Mouse (Mus musculus) midbrain, embryonic 11.5 days (tissue): ENCODE results near the gene Mras. TPM values are rescaled to one million over a fixed set of nuclear protein-coding genes. Genes with fewer than 3 reads are reported as not detected.

Experiments
- ATAC-seq: fragments of 200-750 bp; cut with Nextera tagmentation; 2 replicates; pipeline ENCODE4 v1.8.0; 2017; ENCODE audit warnings: moderate TSS enrichment, moderate library complexity; ENCODE audit not compliant: low FRiP score
- DNase-seq: peaks from one replicate; pipeline ENCODE4 v3.0.0; 2015; ENCODE audit warnings: low spot score; ENCODE audit errors: missing footprints
- H3K27ac ChIP-seq: fragments of 300-500 bp; sonication (generic); 2 replicates; pipeline ENCODE4 v1.5.1; 2014; ENCODE audit warnings: low read depth, low read length
- H3K27me3 ChIP-seq: fragments of 300-500 bp; sonication (generic); 2 replicates; pipeline ENCODE4 v1.6.1; 2014; ENCODE audit warnings: mild to moderate bottlenecking, low read length, moderate library complexity, mixed read lengths; ENCODE audit not compliant: control insufficient read depth, insufficient read depth
- H3K36me3 ChIP-seq: fragments of 300-500 bp; sonication (generic); 2 replicates; pipeline ENCODE4 v1.6.1; 2014; ENCODE audit warnings: mild to moderate bottlenecking, low read length, moderate library complexity, mixed read lengths; ENCODE audit not compliant: control insufficient read depth, insufficient read depth
- H3K4me1 ChIP-seq: fragments of 300-500 bp; sonication (generic); 2 replicates; pipeline ENCODE4 v1.6.1; 2014; ENCODE audit warnings: low read length; ENCODE audit not compliant: control insufficient read depth, insufficient read depth
- H3K4me2 ChIP-seq: fragments of 300-500 bp; sonication (generic); 2 replicates; pipeline ENCODE4 v1.6.1; 2014; ENCODE audit warnings: mild to moderate bottlenecking, moderate library complexity
- H3K4me3 ChIP-seq: fragments of 300-500 bp; sonication (generic); 2 replicates; pipeline ENCODE4 v1.5.1; 2014; ENCODE audit warnings: low read depth, low read length
- H3K9ac ChIP-seq: fragments of 300-500 bp; sonication (generic); 2 replicates; pipeline ENCODE4 v1.6.1; 2014; ENCODE audit warnings: low read length
- H3K9me3 ChIP-seq: fragments of 300-500 bp; sonication (generic); 2 replicates; pipeline ENCODE4 v1.6.1; 2016; ENCODE audit warnings: low read length; ENCODE audit not compliant: control insufficient read depth
- WGBS: fragments of 180-500 bp; shearing (Covaris S2); extraction: QIAGEN DNeasy Blood & Tissue Kit; methylation state at CpG from one replicate; pipeline ENCODE4 v1.1.7; 2014; 5-methylcytosine and 5-hydroxymethylcytosine counted together
- polyA plus RNA-seq: library from polyadenylated mRNA; unstranded; fragments of >200 nt; fragmentation: Nextera tagmentation; extraction: Ambion mirVana; gene quantifications from 2 replicates; pipeline ENCODE4 v1.2.1, GENCODE M21; 2014

The Mras gene
- polyA plus RNA-seq, 1 experiment from 2014 or later, result 15.0 TPM

GRCm38 (mm10) chr9:99388856-99389255 lies 48.3 kb downstream of the Mras start:
- 82% methylated on average over 9 of the region's 9 CpGs for WGBS
- no peak overlapping the region for H3K9ac ChIP-seq
- ATAC-seq (no peak), DNase-seq (no peak)
- H3K4me3 ChIP-seq, result no peak overlapping the region
- no peak overlapping the region for H3K27ac ChIP-seq
- no peaks in the 10 kb centered on the region for H3K36me3 ChIP-seq
- no peak overlapping the region for H3K4me2 ChIP-seq
- no peaks in the 10 kb centered on the region for H3K9me3 ChIP-seq
- no peaks in the 10 kb centered on the region for H3K27me3 ChIP-seq
- no peaks in the 10 kb centered on the region for H3K4me1 ChIP-seq

- ATAC-seq (no peak), DNase-seq (peak; percentile 54)
- Histone ChIP-seq H3K9ac (no peak overlapping the region), H3K36me3 (no peaks in the 10 kb centered on the region), H3K27ac (no peak overlapping the region), H3K27me3 (no peaks in the 10 kb centered on the region), H3K4me1 (no peaks in the 10 kb centered on the region), H3K4me3 (no peak overlapping the region), H3K4me2 (no peak overlapping the region), H3K9me3 (no peaks in the 10 kb centered on the region)
- WGBS, result 86% methylated on average over 5 of the region's 5 CpGs
Measured at GRCm38 (mm10) chr9:99388078-99388477, 49.1 kb downstream of the Mras start.

GRCm38 (mm10) chr9:99382556-99382955 lies 54.6 kb downstream of the Mras start:
- 87% methylated on average over 9 of the region's 9 CpGs for WGBS
- Histone ChIP-seq H3K36me3 (no peaks in the 10 kb centered on the region), H3K27me3 (no peaks in the 10 kb centered on the region), H3K27ac (no peak overlapping the region), H3K4me2 (no peak overlapping the region), H3K4me3 (no peak overlapping the region), H3K9ac (no peak overlapping the region), H3K9me3 (no peaks in the 10 kb centered on the region), H3K4me1 (no peaks in the 10 kb centered on the region)
- ATAC-seq, result no peak
- peak; percentile 73 for DNase-seq

DNA sequence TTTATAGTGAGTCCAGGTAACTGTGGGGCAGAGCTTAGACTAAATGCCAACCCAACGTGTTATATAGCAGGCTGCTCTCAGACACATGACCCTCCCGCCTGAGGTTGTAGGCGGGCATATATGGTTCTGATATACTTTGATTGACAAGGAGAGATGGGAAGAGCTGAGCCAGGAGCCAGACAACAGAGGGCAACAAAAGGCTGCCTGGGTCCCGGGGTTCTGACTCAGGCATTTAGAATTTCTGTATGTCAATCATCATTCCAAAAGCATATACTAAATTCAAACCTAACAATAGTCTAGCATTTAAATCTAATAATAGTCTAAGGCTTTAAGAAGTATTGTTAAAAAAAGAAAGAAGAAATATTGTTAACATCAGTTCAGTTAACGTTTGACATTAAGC lies 58.0 kb downstream of the Mras start:
- no peaks in the 10 kb centered on the region for H3K36me3 ChIP-seq
- DNase-seq (no peak), ATAC-seq (no peak)
- no peaks in the 10 kb centered on the region for H3K27me3 ChIP-seq
- no peaks in the 10 kb centered on the region for H3K4me1 ChIP-seq
- 79% methylated on average over 5 of the region's 5 CpGs for WGBS
- H3K9ac ChIP-seq, result no peak overlapping the region
- no peak overlapping the region for H3K4me2 ChIP-seq
- no peak overlapping the region for H3K27ac ChIP-seq
- no peaks in the 10 kb centered on the region for H3K9me3 ChIP-seq
- no peak overlapping the region for H3K4me3 ChIP-seq

- Histone ChIP-seq H3K4me3 (no peak overlapping the region), H3K27me3 (no peaks in the 10 kb centered on the region), H3K9ac (no peak overlapping the region), H3K4me2 (no peak overlapping the region), H3K27ac (no peak overlapping the region), H3K4me1 (no peaks in the 10 kb centered on the region), H3K9me3 (no peaks in the 10 kb centered on the region), H3K36me3 (no peaks in the 10 kb centered on the region)
- 10% methylated on average over 14 of the region's 14 CpGs for WGBS
- ATAC-seq, result 0 out of 2 replicates have a peak, but pooled peaks have one; percentile 24
- peak; percentile 96 for DNase-seq
Measured at GRCm38 (mm10) chr9:99376591-99377418, 60.4 kb downstream of the Mras start.

GRCm38 (mm10) chr9:99368431-99368830 lies 68.8 kb downstream of the Mras start:
- WGBS, result 76% methylated on average over 7 of the region's 7 CpGs
- Histone ChIP-seq H3K4me3 (no peak overlapping the region), H3K9me3 (no peaks in the 10 kb centered on the region), H3K36me3 (no peaks in the 10 kb centered on the region), H3K9ac (no peak overlapping the region), H3K4me2 (no peak overlapping the region), H3K4me1 (no peaks in the 10 kb centered on the region), H3K27ac (no peak overlapping the region), H3K27me3 (no peaks in the 10 kb centered on the region)
- DNase-seq (peak; percentile 26), ATAC-seq (no peak)

DNA sequence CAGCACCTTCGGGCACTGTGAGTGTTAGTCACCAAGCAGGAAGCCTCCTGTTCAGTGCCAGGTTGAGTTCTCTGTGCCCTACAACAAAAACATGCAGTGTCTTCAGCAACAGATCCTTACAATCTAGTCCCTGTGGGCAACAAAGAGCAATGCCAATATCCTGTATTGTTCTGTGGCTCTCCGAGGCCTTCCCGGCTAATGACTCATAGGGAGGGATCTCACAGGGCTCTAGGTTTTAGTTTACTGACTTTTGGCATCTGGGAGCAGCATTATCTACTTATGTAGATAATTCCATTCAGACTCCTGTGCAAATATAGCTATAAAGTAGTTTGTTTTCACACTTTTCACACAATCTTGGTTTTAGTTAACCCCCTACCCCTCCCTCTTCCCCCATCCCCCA lies 71.3 kb downstream of the Mras start:
- Histone ChIP-seq H3K27me3 (0 out of 2 replicates have a peak, but pooled peaks cover 2% of the 10 kb centered on the region), H3K36me3 (no peaks in the 10 kb centered on the region), H3K4me2 (no peak overlapping the region), H3K4me1 (no peaks in the 10 kb centered on the region), H3K9me3 (no peaks in the 10 kb centered on the region), H3K27ac (no peak overlapping the region), H3K4me3 (no peak overlapping the region), H3K9ac (no peak overlapping the region)
- ATAC-seq, result no peak
- DNase-seq, result peak; percentile 10
- WGBS, result 73% methylated on average over 3 of the region's 3 CpGs

DNA sequence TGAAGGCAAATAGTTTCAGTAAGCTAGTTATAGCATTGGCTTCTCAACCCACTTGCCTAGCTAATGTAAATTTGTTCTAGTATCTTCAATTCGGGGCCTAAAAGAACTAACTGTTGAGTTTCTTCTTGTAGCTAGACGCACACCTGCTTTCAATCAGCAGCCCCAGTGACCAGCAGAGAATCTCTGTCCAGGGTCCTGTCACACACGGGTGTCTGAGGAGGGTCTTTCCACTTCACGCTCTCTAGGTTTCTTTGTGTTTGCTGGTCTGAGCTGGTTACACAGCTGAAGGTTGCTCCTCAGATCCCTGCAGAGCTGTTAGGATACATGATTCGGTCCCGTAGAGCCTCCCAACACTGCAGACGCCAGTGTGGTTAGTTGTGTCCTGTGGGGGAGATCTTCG lies 74.1 kb downstream of the Mras start:
- no peak overlapping the region for H3K27ac ChIP-seq
- ATAC-seq, result no peak
- 55% methylated on average over 8 of the region's 8 CpGs for WGBS

DNA sequence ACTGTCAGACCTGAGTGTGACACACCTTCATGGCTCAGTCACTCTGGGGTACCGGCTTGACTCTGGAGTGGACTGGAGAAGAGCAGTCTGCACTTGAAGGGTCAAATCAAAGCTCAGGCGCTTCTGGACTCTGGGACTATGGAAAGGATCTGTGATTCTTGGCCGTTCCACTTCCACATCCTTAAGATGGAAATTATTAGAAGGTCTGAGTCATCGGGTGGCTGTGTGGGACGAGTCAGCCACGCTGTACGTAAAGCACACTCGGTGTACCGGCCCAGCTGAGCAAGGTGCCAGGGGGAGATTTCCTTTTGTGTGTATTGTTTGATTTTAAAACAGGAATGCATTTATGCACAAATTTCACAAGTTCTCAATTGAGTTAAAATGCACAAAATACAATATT lies 75.2 kb downstream of the Mras start:
- Histone ChIP-seq H3K27me3 (peaks cover 26% of the 10 kb centered on the region), H3K27ac (no peak overlapping the region), H3K36me3 (no peaks in the 10 kb centered on the region), H3K4me1 (peaks cover 10% of the 10 kb centered on the region), H3K4me2 (no peak overlapping the region), H3K9me3 (no peaks in the 10 kb centered on the region), H3K4me3 (no peak overlapping the region), H3K9ac (no peak overlapping the region)
- WGBS, result 94% methylated on average over 9 of the region's 9 CpGs
- DNase-seq, result peak; percentile 23
- ATAC-seq, result no peak

More for the DNA sequence above, 74.1 kb downstream of the Mras start:
- Histone ChIP-seq H3K4me2 (no peak overlapping the region), H3K27me3 (peaks cover 14% of the 10 kb centered on the region), H3K9ac (no peak overlapping the region), H3K36me3 (no peaks in the 10 kb centered on the region), H3K9me3 (no peaks in the 10 kb centered on the region), H3K4me1 (peaks cover 3% of the 10 kb centered on the region), H3K4me3 (no peak overlapping the region)
- no peak for DNase-seq
